Mouse (Mus musculus) midbrain, embryonic 14.5 days (tissue): ENCODE results near the gene Nipsnap3b. TPM values are rescaled to one million over a fixed set of nuclear protein-coding genes. Genes with fewer than 3 reads are reported as not detected.

Experiments used
- ATAC-seq: fragments of 200-750 bp; cut with Nextera tagmentation; 2 replicates; pipeline ENCODE4 v1.8.0; 2017; ENCODE audit warnings: moderate number of reproducible peaks, moderate library complexity; ENCODE audit not compliant: low FRiP score, low TSS enrichment
- DNase-seq: peaks from one replicate; pipeline ENCODE4 v3.0.0-alpha.2; 2015
- H3K27ac ChIP-seq: fragments of 300-500 bp; sonication (generic); replicated peaks from 2 replicates; pipeline ENCODE4 v1.5.1; 2014; ENCODE audit warnings: mild to moderate bottlenecking, low read depth, low read length, moderate library complexity
- H3K27me3 ChIP-seq: fragments of 300-500 bp; sonication (generic); 2 replicates; pipeline ENCODE4 v1.6.1; 2014; ENCODE audit warnings: low read length, control low read depth, mixed read lengths; ENCODE audit not compliant: control insufficient read depth, insufficient read depth
- H3K36me3 ChIP-seq: fragments of 300-500 bp; sonication (generic); 2 replicates; pipeline ENCODE4 v1.6.1; 2014; ENCODE audit warnings: low read length, control low read depth; ENCODE audit not compliant: control insufficient read depth, insufficient read depth
- H3K4me1 ChIP-seq: fragments of 300-500 bp; sonication (generic); 2 replicates; pipeline ENCODE4 v1.6.1; 2014; ENCODE audit warnings: mild to moderate bottlenecking, antibody characterized with exemption, low read length, control low read depth; ENCODE audit not compliant: control insufficient read depth, insufficient read depth
- H3K4me2 ChIP-seq: fragments of 300-500 bp; sonication (generic); 2 replicates; pipeline ENCODE4 v1.6.1; 2014; ENCODE audit warnings: mild to moderate bottlenecking, low read length, moderate library complexity
- H3K4me3 ChIP-seq: fragments of 300-500 bp; sonication (generic); replicated peaks from 2 replicates; pipeline ENCODE4 v1.5.1; 2014; ENCODE audit warnings: low read depth, low read length
- H3K9ac ChIP-seq: fragments of 300-500 bp; sonication (generic); replicated peaks from 2 replicates; pipeline ENCODE4 v1.6.1; 2014; ENCODE audit warnings: mild to moderate bottlenecking, low read length, moderate library complexity
- H3K9me3 ChIP-seq: fragments of 300-500 bp; sonication (generic); 2 replicates; pipeline ENCODE4 v1.6.1; 2016; ENCODE audit warnings: low read length, control low read depth, mixed read lengths; ENCODE audit not compliant: control insufficient read depth
- WGBS: fragments of 180-500 bp; shearing (Covaris S2); extraction: QIAGEN DNeasy Blood & Tissue Kit; methylation state at CpG from one replicate; pipeline ENCODE4 v1.1.7; 2014; 5-methylcytosine and 5-hydroxymethylcytosine counted together
- polyA plus RNA-seq: library from polyadenylated mRNA; unstranded; fragments of >200 nt; fragmentation: Nextera tagmentation; extraction: Ambion mirVana; gene quantifications from 2 replicates; pipeline ENCODE4 v1.2.1, GENCODE M21; 2014

Gene Nipsnap3b
- polyA plus RNA-seq, 1 experiment from 2014 or later = 167 TPM

GRCm38 (mm10) chr4:53014421-53014820, 2.7 kb downstream of the Nipsnap3b start:
- no peaks in the 10 kb centered on the region for H3K27me3 ChIP-seq
- no peak for DNase-seq
- 91% methylated on average over 7 of the region's 7 CpGs for WGBS
- no peaks in the 10 kb centered on the region for H3K4me1 ChIP-seq
- H3K36me3 ChIP-seq = peaks cover 39% of the 10 kb centered on the region
- H3K4me3 ChIP-seq = no peak overlapping the region
- H3K27ac ChIP-seq = no peak overlapping the region
- H3K4me2 ChIP-seq = no peak overlapping the region
- H3K9me3 ChIP-seq = peaks cover 7% of the 10 kb centered on the region; the same call in 1 of the 2 replicates
- ATAC-seq = no peak
- no peak overlapping the region for H3K9ac ChIP-seq

GRCm38 (mm10) chr4:53015024-53015423, 3.3 kb downstream of the Nipsnap3b start:
- WGBS = 96% methylated on average over 3 of the region's 3 CpGs
- H3K9ac ChIP-seq = no peak overlapping the region
- ATAC-seq = no peak
- H3K4me1 ChIP-seq = no peaks in the 10 kb centered on the region
- no peak overlapping the region for H3K27ac ChIP-seq
- H3K27me3 ChIP-seq = no peaks in the 10 kb centered on the region
- H3K9me3 ChIP-seq = peaks cover 7% of the 10 kb centered on the region; the same call in 1 of the 2 replicates
- H3K36me3 ChIP-seq = peaks cover 44% of the 10 kb centered on the region
- no peak overlapping the region for H3K4me2 ChIP-seq
- no peak overlapping the region for H3K4me3 ChIP-seq
- DNase-seq = no peak

GRCm38 (mm10) chr4:53018392-53018791, 6.7 kb downstream of the Nipsnap3b start:
- no peaks in the 10 kb centered on the region for H3K27me3 ChIP-seq
- 92% methylated on average over 1 of the region's 1 CpGs for WGBS
- H3K9me3 ChIP-seq = peaks cover 7% of the 10 kb centered on the region; the same call in 1 of the 2 replicates
- no peak for DNase-seq
- peaks cover 68% of the 10 kb centered on the region for H3K36me3 ChIP-seq
- H3K9ac ChIP-seq = no peak overlapping the region
- no peak for ATAC-seq
- no peaks in the 10 kb centered on the region for H3K4me1 ChIP-seq
- no peak overlapping the region for H3K4me2 ChIP-seq
- H3K27ac ChIP-seq = no peak overlapping the region
- H3K4me3 ChIP-seq = no peak overlapping the region

GRCm38 (mm10) chr4:53023189-53023925, 11.7 kb downstream of the Nipsnap3b start:
- no peaks in the 10 kb centered on the region for H3K4me1 ChIP-seq
- WGBS = 97% methylated on average over 14 of the region's 14 CpGs

GRCm38 (mm10) chr4:53024397-53024796, 12.7 kb downstream of the Nipsnap3b start:
- no peak for DNase-seq
- no peak overlapping the region for H3K9ac ChIP-seq
- H3K27ac ChIP-seq = no peak overlapping the region
- no peaks in the 10 kb centered on the region; the same call in 1 of the 2 replicates for H3K9me3 ChIP-seq
- no peak overlapping the region for H3K4me3 ChIP-seq
- 93% methylated on average over 4 of the region's 4 CpGs for WGBS
- H3K4me2 ChIP-seq = no peak overlapping the region
- peaks cover 34% of the 10 kb centered on the region for H3K36me3 ChIP-seq
- ATAC-seq = no peak
- H3K4me1 ChIP-seq = no peaks in the 10 kb centered on the region
- no peaks in the 10 kb centered on the region for H3K27me3 ChIP-seq

More at GRCm38 (mm10) chr4:53023189-53023925, 11.7 kb downstream of the Nipsnap3b start:
- peaks cover 40% of the 10 kb centered on the region for H3K36me3 ChIP-seq
- H3K4me2 ChIP-seq = no peak overlapping the region
- no peak overlapping the region for H3K27ac ChIP-seq
- no peak overlapping the region for H3K4me3 ChIP-seq
- ATAC-seq = no peak
- H3K9me3 ChIP-seq = no peaks in the 10 kb centered on the region; the same call in 1 of the 2 replicates
- H3K9ac ChIP-seq = no peak overlapping the region
- DNase-seq = no peak
- H3K27me3 ChIP-seq = no peaks in the 10 kb centered on the region

GRCm38 (mm10) chr4:53027811-53028210, 16.1 kb downstream of the Nipsnap3b start:
- Histone ChIP-seq H3K4me1 (no peaks in the 10 kb centered on the region), H3K9ac (no peak overlapping the region), H3K4me3 (no peak overlapping the region), H3K27ac (no peak overlapping the region), H3K36me3 (peaks cover 11% of the 10 kb centered on the region), H3K27me3 (no peaks in the 10 kb centered on the region), H3K9me3 (no peaks in the 10 kb centered on the region; the same call in 1 of the 2 replicates), H3K4me2 (no peak overlapping the region)
- ATAC-seq (no peak), DNase-seq (no peak)
- 88% methylated on average over 3 of the region's 3 CpGs for WGBS

- no peak overlapping the region for H3K4me3 ChIP-seq
- H3K4me1 ChIP-seq = no peaks in the 10 kb centered on the region
- no peak overlapping the region for H3K4me2 ChIP-seq
- no peak overlapping the region for H3K27ac ChIP-seq
- no peak overlapping the region for H3K9ac ChIP-seq
- no peaks in the 10 kb centered on the region; the same call in 1 of the 2 replicates for H3K9me3 ChIP-seq
- DNase-seq (peak; percentile 80), ATAC-seq (no peak)
- 43% methylated on average over 8 of the region's 8 CpGs for WGBS
- H3K36me3 ChIP-seq = no peaks in the 10 kb centered on the region
- H3K27me3 ChIP-seq = no peaks in the 10 kb centered on the region
Measured at GRCm38 (mm10) chr4:53030326-53030948, 18.8 kb downstream of the Nipsnap3b start.

GRCm38 (mm10) chr4:53043819-53044218, 32.1 kb downstream of the Nipsnap3b start:
- Histone ChIP-seq H3K9me3 (no peaks in the 10 kb centered on the region), H3K4me3 (no peak overlapping the region), H3K36me3 (0 out of 2 replicates have a peak, but pooled peaks cover 3% of the 10 kb centered on the region), H3K27ac (no peak overlapping the region), H3K27me3 (no peaks in the 10 kb centered on the region), H3K4me1 (0 out of 2 replicates have a peak, but pooled peaks cover 4% of the 10 kb centered on the region), H3K4me2 (no peak overlapping the region), H3K9ac (no peak overlapping the region)
- no peak for DNase-seq
- no peak for ATAC-seq
- 92% methylated on average over 8 of the region's 8 CpGs for WGBS
